Mouse (Mus musculus) hindbrain, postnatal 0 days (tissue): ENCODE data around the gene Slc4a8. TPM values are rescaled to one million over a fixed set of nuclear protein-coding genes. Genes with fewer than 3 reads are reported as not detected.
A peak's percentile ranks its signal among the peaks of the same experiment; 100 is the strongest.

ENCODE experiments used
- ATAC-seq: fragments of 200-750 bp; cut with Nextera tagmentation; 2 replicates; pipeline ENCODE4 v1.8.0; 2017; ENCODE audit warnings: mild to moderate bottlenecking, moderate TSS enrichment, moderate library complexity
- DNase-seq: peaks from one replicate; pipeline ENCODE4 v3.0.0-alpha.2; 2015; ENCODE audit warnings: low spot score
- H3K27ac ChIP-seq: fragments of 300-500 bp; sonication (generic); 2 replicates; pipeline ENCODE4 v1.5.1; 2014; ENCODE audit warnings: mild to moderate bottlenecking
- H3K27me3 ChIP-seq: fragments of 300-500 bp; sonication (generic); 2 replicates; pipeline ENCODE4 v1.6.1; 2014; ENCODE audit warnings: low read length, mixed read lengths; ENCODE audit not compliant: insufficient read depth
- H3K36me3 ChIP-seq: fragments of 300-500 bp; sonication (generic); 2 replicates; pipeline ENCODE4 v1.6.1; 2014; ENCODE audit warnings: low read length, mixed read lengths; ENCODE audit not compliant: insufficient read depth
- H3K4me1 ChIP-seq: fragments of 300-500 bp; sonication (generic); 2 replicates; pipeline ENCODE4 v1.6.1; 2014; ENCODE audit warnings: antibody characterized with exemption, low read length, mixed read lengths; ENCODE audit not compliant: insufficient read depth
- H3K4me2 ChIP-seq: fragments of 300-500 bp; sonication (generic); 2 replicates; pipeline ENCODE4 v1.6.1; 2014; ENCODE audit warnings: low read depth, mild to moderate bottlenecking, low read length, moderate library complexity, mixed read lengths
- H3K4me3 ChIP-seq: fragments of 300-500 bp; sonication (generic); 2 replicates; pipeline ENCODE4 v1.5.1; 2014; ENCODE audit warnings: low read length
- H3K9ac ChIP-seq: fragments of 300-500 bp; sonication (generic); replicated peaks from 2 replicates; pipeline ENCODE4 v1.6.1; 2014; ENCODE audit warnings: mild to moderate bottlenecking, low read length, moderate library complexity, mixed read lengths
- H3K9me3 ChIP-seq: fragments of 300-500 bp; sonication (generic); 2 replicates; pipeline ENCODE4 v1.6.1; 2016; ENCODE audit warnings: low read length, mixed read lengths
- CTCF ChIP-seq: IDR thresholded peaks from 2 replicates; pipeline ENCODE4 v1.5.1; 2016; ENCODE audit warnings: antibody characterized with exemption, control low read depth, low read depth
- WGBS: fragments of 180-500 bp; shearing (Covaris S2); extraction: QIAGEN DNeasy Blood & Tissue Kit; methylation state at CpG from one replicate; pipeline ENCODE4 v1.1.7; 2014; 5-methylcytosine and 5-hydroxymethylcytosine counted together
- polyA plus RNA-seq: library from polyadenylated mRNA; unstranded; fragments of >200 nt; fragmentation: Nextera tagmentation; extraction: Ambion mirVana; gene quantifications from 2 replicates; pipeline ENCODE4 v1.2.1, GENCODE M21; 2015
- total RNA-seq: library from RNA; depleted of rRNA; stranded (reverse); fragments of >200 nt; gene quantifications from 2 replicates; pipeline ENCODE4 v1.2.3, GENCODE M21; 2014

Slc4a8 gene
- total and polyA plus RNA-seq, 2 experiments from 2014 or later = 30.7 to 33.9 TPM

- Histone ChIP-seq H3K27me3 (no peaks in the 10 kb centered on the region), H3K4me1 (no peaks in the 10 kb centered on the region), H3K9ac (no peak overlapping the region), H3K4me3 (no peak overlapping the region), H3K9me3 (no peaks in the 10 kb centered on the region), H3K4me2 (no peak overlapping the region), H3K27ac (no peak overlapping the region), H3K36me3 (no peaks in the 10 kb centered on the region; the same call in 1 of the 2 replicates)
- ATAC-seq = no peak
- no peak for DNase-seq
- WGBS = 92% methylated on average over 3 of the region's 3 CpGs
- no peak for TF ChIP-seq CTCF
Observed at GRCm38 (mm10) chr15:100776424-100776823, 14.9 kb downstream of the Slc4a8 start.

GRCm38 (mm10) chr15:100777020-100778016 lies 15.8 kb downstream of the Slc4a8 start:
- Histone ChIP-seq H3K4me1 (no peaks in the 10 kb centered on the region), H3K27me3 (no peaks in the 10 kb centered on the region), H3K36me3 (no peaks in the 10 kb centered on the region; the same call in 1 of the 2 replicates), H3K4me2 (no peak overlapping the region), H3K9ac (no peak overlapping the region), H3K27ac (no peak overlapping the region), H3K4me3 (no peak overlapping the region), H3K9me3 (no peaks in the 10 kb centered on the region)
- WGBS = 60% methylated on average over 32 of the region's 32 CpGs
- DNase-seq (peak; percentile 52), ATAC-seq (peak; percentile 72)
- no peak for TF ChIP-seq CTCF

GRCm38 (mm10) chr15:100779896-100780295 lies 18.3 kb downstream of the Slc4a8 start:
- Histone ChIP-seq H3K27ac (no peak overlapping the region), H3K27me3 (no peaks in the 10 kb centered on the region), H3K4me2 (no peak overlapping the region), H3K4me3 (no peak overlapping the region), H3K4me1 (no peaks in the 10 kb centered on the region), H3K36me3 (no peaks in the 10 kb centered on the region; the same call in 1 of the 2 replicates), H3K9ac (no peak overlapping the region), H3K9me3 (no peaks in the 10 kb centered on the region)
- WGBS = 53% methylated on average over 10 of the region's 10 CpGs
- ATAC-seq (no peak), DNase-seq (no peak)
- no peak for TF ChIP-seq CTCF

- Histone ChIP-seq H3K9ac (no peak overlapping the region), H3K4me2 (no peak overlapping the region), H3K9me3 (no peaks in the 10 kb centered on the region), H3K4me3 (no peak overlapping the region), H3K27me3 (no peaks in the 10 kb centered on the region), H3K4me1 (no peaks in the 10 kb centered on the region), H3K36me3 (peaks cover 11% of the 10 kb centered on the region; the same call in 1 of the 2 replicates), H3K27ac (no peak overlapping the region)
- no peak for DNase-seq
- WGBS = 87% methylated on average over 13 of the region's 13 CpGs
- TF ChIP-seq CTCF = no peak; the same call in 1 of the 2 replicates
- ATAC-seq = no peak
Observed at GRCm38 (mm10) chr15:100783244-100783987, 21.9 kb downstream of the Slc4a8 start.

- Histone ChIP-seq H3K27ac (no peak overlapping the region), H3K4me1 (no peaks in the 10 kb centered on the region), H3K36me3 (peaks cover 21% of the 10 kb centered on the region; the same call in 1 of the 2 replicates), H3K4me2 (no peak overlapping the region), H3K9ac (no peak overlapping the region), H3K4me3 (no peak overlapping the region), H3K9me3 (no peaks in the 10 kb centered on the region), H3K27me3 (no peaks in the 10 kb centered on the region)
- WGBS = 77% methylated on average over 6 of the region's 6 CpGs
- no peak for TF ChIP-seq CTCF
- no peak for DNase-seq
- ATAC-seq = no peak
Observed at GRCm38 (mm10) chr15:100790219-100790618, 28.7 kb downstream of the Slc4a8 start.

- Histone ChIP-seq H3K4me2 (no peak overlapping the region), H3K4me1 (no peaks in the 10 kb centered on the region), H3K9me3 (no peaks in the 10 kb centered on the region), H3K4me3 (no peak overlapping the region), H3K36me3 (peaks cover 21% of the 10 kb centered on the region; the same call in 1 of the 2 replicates), H3K27me3 (no peaks in the 10 kb centered on the region), H3K9ac (no peak overlapping the region), H3K27ac (no peak overlapping the region)
- DNase-seq (no peak), ATAC-seq (no peak)
- WGBS = 31% methylated on average over 2 of the region's 2 CpGs
- no peak for TF ChIP-seq CTCF
Observed at GRCm38 (mm10) chr15:100792324-100792723, 30.8 kb downstream of the Slc4a8 start.
